Mouse (Mus musculus): ENCODE measurements around the gene Gipr.

The Gipr gene

DNA sequence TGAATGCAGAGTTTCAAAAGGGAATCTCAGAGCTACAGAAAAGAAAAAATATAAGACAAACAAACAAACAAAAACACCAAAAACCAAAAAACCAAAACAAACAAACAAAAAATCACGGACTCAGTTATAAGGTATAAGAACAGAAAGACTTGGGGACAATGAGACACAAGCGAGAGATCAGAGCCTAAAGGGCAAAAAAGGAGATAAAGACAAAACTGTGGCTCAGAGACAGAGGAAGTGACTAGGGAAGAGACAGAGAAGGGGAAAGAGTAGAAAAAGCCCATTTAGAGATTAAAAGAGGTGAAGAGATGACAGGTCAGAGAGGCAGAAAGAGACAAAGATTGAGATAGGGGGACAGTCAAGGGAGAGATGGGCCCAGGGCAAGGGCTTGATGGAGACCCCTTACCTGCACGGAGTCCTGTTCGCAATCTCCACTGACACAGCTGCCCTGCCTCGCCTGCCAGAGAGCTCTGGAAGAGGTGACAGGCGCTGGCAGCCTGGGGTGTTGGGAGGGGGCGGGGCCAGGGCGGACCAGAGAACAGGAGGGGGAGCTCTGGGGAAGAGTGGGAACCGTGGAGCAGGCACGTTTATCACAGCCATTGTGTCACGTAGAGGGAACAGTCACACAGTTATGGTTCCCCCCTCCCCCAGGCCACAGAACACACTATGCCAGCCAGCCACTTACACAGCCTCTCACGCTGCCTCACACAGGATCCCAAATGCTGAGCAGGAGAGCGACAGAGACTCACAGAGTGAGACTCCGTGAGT, at the start of gene Gipr:
Gene Gipr, minus strand, starts transcription at position 472 of the 768 bp plus-strand sequence.
- DNase-seq (ENCODE audit: low spot score) = no peak

GRCm38 (mm10) chr7:19214940-19215339, 49.0 kb upstream of the Gipr start:
- no peak for DNase-seq (ENCODE audit: low spot score)

DNA sequence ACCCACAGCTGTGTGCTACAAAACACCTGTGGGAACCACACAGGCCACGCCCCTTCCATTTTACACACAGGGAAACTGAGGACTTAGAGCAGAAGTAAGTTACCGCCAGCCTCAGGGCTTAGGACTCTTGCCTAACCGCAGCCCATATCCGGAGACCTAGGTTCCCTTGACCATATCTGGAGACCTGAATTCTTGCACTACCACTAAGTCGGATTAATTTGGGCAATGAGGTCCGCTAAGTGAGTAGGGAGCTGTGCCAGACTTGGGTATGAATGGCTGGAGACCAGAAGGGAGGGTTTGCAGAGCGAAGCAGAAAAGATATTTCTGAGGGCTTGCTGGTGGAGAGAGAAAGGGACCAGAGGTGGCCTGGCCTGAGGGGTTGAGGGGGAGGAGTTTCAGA, 48.4 kb upstream of the Gipr start:
- DNase-seq (ENCODE audit: low spot score) = no peak

GRCm38 (mm10) chr7:19213385-19213784, 47.5 kb upstream of the Gipr start:
- DNase-seq (ENCODE audit: low spot score) = no peak

GRCm38 (mm10) chr7:19211996-19212755, 46.2 kb upstream of the Gipr start, which contains the start of gene Gpr4:
Gene Gpr4, plus strand, starts transcription at chr7:19212538.
- no peak for DNase-seq (ENCODE audit: low spot score)

DNA sequence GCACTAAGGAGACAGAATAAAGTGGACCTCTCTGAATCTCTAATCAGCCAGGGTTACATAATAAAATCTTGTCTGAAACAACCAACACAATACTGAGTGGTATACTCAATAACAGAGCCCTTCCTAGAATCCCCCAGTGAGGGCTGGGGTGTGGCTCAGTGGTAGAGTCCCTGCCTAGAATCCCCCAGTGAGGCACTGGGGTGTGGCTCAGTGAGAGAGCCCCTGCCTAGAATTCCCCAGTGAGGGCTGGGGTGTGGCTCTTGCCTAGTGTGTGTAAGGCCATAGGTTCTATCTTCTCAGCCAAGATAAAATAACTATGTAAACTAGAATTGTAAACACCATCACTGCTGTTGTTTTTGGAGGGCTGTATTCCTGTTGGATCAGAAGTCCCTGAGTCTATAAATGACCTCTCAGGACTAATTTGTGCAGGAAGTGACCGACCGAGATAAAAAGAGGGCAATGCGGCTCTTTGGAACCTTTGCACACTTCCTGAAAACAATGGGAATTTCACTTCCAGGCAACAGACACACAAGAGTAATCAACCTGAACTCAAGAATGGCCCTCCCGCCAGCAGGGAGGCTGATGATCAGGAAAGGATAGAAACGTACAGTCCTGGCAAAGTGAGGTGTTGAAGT, 45.2 kb upstream of the Gipr start:
- no peak for DNase-seq (ENCODE audit: low spot score)

DNA sequence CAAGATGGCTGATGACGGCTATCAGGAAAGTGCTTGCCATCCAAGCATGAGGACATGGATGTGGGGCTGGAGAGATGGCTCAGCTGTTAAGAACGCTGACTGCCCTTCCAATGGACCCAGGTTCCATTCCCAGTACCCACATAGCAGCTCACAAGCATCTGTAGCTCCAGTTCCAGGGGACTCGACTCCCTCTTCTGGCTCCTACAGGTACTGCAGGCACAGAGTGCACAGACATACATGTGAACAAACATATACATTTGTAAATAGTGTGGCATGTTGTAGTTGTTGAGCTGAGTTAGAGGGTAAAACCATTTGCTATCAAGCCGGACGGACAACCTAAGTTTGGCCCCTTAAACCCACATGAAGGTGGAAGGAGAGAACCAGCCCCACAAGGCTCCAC, 44.1 kb upstream of the Gipr start:
- peak; percentile 51 for DNase-seq (ENCODE audit: low spot score)

- DNase-seq (ENCODE audit: low spot score) = no peak
These were observed 43.6 kb upstream of the Gipr start for GRCm38 (mm10) chr7:19209494-19209893.

GRCm38 (mm10) chr7:19208944-19209472, 43.1 kb upstream of the Gipr start:
- no peak for DNase-seq (ENCODE audit: low spot score)

DNA sequence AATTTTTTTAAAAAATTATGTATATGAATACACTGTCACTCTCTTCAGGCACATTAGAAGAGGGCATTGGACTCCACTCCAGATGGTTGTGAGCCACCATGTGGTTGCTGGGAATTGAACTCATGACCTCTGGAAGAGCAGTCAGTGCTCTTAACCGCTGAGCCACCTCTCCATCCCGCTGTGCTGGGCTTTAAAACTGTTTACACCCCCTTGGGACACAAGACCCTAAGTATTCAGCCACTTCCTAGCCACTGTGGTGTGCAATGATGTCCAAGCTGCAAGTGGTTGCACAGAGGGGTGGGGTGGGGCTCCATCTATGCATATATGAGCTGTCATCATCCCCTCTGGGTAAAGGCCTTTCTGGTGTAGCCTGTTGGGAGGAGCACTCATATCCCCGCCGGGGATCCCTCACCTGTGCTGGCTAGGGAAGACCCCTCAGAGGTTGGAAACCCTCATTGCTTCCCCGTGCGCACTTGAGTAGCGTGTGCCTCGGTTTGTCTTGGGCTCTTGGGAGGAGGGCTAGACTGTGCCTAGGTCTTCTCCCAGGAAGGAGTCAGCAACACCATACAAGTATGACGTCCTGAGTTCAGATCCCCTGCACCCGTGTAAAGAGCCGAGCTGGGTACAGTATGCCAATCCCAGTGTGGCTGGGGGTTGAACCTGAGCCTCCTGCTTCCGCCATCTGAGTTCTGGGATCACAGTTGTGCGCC, 42.4 kb upstream of the Gipr start:
- DNase-seq (ENCODE audit: low spot score) = no peak

DNA sequence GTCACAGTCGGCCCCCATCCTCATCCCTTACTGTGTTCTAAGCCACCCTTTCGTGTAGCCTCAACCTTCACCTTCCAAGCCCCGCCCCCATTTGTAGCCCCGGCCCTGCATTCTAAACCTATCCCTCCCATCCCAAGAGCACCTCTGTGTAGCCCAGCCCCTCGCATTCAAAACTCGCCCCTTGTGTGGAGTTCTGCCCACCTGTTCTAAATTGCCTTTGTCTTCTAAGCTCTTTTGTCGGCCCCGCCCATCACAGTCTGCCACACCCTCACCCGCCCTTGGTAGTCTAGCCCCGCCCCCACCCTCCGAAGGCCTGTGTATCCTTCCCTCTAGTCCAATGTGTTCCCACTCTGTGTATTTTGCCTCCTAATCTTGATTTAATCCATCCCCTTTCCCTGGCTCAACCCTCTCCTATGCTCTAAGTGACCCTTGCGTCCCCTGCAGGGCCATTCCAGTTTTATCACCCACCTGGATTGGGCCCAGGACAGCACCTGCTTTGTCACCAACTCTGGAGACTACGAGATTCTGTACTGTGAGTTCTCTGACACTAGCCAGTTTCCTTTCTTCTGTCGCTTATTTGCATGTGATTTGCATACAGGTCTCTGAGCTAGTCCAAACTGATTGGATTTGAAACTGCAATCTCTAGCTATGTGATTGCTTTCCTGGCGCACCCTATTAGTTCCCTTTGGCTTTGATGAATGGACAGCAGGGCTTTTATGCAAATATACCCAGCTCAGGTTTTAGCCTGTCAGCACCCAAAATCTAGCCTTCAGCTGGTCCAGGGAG, 36.3 kb upstream of the Gipr start:
- no peak for DNase-seq (ENCODE audit: low spot score)

- DNase-seq (ENCODE audit: low spot score) = no peak
These were observed 35.7 kb upstream of the Gipr start for GRCm38 (mm10) chr7:19201660-19202059.

GRCm38 (mm10) chr7:19197985-19198384, 32.1 kb upstream of the Gipr start:
- DNase-seq (ENCODE audit: low spot score) = no peak

DNA sequence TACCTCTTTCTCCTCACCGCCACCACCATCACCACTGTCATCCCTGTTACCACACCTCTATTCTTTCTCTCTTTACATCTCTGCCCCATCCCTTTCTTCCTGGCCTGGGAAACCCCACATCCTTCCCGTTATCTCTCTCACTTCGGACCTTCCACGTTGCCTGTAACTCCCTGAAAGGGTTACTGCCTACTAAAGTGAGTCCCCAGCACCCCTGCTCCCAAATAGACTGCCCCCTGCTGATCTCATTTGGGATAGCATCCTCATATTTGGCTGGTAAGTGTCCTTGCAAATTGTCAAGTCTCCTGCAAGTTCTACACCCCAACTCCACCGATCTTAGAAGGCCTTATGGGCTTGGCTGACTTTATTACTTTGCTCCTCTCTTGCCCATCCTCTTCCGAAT, 30.7 kb upstream of the Gipr start:
- no peak for DNase-seq (ENCODE audit: low spot score)

GRCm38 (mm10) chr7:19194676-19195075, 28.7 kb upstream of the Gipr start:
- DNase-seq (ENCODE audit: low spot score) = no peak

- no peak for DNase-seq (ENCODE audit: low spot score)
These were observed 18.8 kb upstream of the Gipr start for GRCm38 (mm10) chr7:19184758-19185157.

DNA sequence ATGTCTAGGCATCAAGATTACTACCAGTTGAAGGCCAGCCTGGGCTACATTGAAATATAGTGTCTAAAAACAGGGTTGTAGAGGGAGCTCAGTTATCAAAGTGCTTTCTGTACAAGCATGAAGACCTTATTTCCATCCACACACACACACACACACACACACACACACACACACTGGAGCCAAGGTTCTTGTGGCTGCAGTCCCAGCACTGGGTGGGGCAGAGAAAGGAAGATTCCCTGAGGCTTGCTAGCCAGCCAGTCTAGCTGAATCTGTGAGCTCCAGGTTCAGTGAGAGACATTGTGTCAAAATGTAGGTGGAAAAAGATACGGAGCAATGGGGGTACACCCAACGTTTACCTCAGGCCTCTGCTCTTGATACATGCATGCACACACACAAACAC, 18.3 kb upstream of the Gipr start:
- DNase-seq (ENCODE audit: low spot score) = no peak

GRCm38 (mm10) chr7:19180862-19181429, 15.0 kb upstream of the Gipr start:
- DNase-seq (ENCODE audit: low spot score) = no peak

GRCm38 (mm10) chr7:19179936-19180335, 14.0 kb upstream of the Gipr start:
- DNase-seq (ENCODE audit: low spot score) = no peak

- no peak for DNase-seq (ENCODE audit: low spot score)
These were observed 13.2 kb upstream of the Gipr start for GRCm38 (mm10) chr7:19179173-19179572.

Data from testis, postnatal 14 days (tissue).